Mouse (Mus musculus): ENCODE results near the gene Magohb.

- no peak for TF ChIP-seq POLR2A (IDR thresholded peaks at IDR 0.05; ENCODE audit: borderline replicate concordance, extremely low read depth, insufficient read depth, insufficient read length, poor library complexity, severe bottlenecking)
- no peak for TF ChIP-seq CTCF (IDR thresholded peaks at IDR 0.05; ENCODE audit: borderline replicate concordance, extremely low read depth, insufficient read depth, insufficient read length)
These were observed 29.0 kb upstream of the Magohb start for GRCm38 (mm10) chr6:131321854-131322639.
